Mouse (Mus musculus) lung, adult 18-20 months (tissue): ENCODE measurements around the gene Samd8.

ENCODE experiments used
- DNase-seq, 2 experiments: peaks; one replicate each; pipeline ENCODE4 v3.0.0; 2022; ENCODE audit warnings: mixed read lengths in 2 of 2

The Samd8 gene

DNA sequence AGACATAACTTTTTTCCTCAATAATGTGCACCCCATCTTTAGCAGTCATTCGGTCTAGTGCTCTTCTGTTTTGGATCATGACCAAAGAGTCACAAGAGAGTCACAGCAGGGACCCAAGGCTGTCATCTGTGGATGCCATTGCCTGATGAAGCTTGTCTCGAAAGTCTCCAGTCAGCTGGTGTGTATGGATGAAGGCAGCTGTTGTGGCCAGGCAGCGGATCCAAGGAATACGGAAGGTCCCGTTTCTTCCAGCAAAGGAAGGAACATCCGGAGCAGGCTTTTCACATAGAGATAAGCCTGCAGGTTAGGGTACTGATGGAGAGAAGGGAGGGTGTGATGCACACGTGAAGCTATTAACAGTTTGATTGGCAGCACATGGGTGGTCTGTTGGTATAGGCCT lies 51.3 kb downstream of the Samd8 start:
- no peak for DNase-seq

DNA sequence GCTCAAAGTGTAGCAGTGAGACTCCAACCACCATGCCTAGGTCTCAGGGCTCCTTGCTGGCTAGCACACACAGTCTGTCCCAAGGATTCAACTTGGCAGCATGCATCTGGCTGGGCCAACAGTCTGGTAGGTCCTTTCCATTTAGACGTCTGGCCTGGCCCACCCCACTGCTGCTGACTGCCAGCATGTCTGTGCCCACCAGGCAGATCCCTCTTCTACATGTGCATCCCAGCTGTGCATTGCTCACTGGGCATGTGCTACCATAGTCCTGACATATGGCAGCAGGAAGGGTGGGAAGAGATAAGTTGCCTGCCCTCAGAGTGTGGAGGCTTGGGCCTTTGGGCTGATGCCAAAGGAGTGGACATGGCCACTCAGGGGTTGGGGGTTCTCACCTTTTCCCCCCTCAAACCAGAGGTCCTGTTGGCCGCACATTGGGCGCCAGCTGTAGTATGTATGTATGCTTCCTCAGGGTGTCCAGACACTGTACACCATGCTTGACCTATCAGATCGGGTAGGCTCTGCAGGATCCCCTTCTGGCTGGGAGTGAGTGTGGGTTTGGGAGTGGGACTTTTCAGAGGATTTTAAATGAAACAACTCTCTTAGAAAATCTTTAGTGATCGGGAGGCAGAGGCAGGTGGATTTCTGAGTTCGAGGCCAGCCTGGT lies 52.3 kb downstream of the Samd8 start:
- no peak for DNase-seq

DNA sequence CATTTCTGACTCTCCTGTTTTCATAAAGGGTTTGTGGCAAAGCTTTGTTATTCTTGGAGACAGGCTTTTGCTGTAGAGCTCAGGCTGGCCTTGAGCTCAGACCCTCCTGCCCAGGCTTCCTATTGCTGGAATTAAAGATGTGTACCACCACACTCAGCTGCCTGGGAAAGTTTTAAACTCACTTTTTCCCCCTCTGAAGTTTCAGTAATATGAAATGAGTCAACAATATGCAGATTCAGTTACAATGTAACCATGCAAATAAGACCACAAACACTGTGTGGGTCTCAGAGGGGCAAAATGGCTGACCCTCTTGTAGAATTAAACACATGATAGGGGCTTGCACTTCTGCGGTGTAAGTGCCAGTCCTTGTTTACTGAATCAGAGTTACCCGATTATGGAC lies 55.9 kb downstream of the Samd8 start:
- DNase-seq, result no peak

DNA sequence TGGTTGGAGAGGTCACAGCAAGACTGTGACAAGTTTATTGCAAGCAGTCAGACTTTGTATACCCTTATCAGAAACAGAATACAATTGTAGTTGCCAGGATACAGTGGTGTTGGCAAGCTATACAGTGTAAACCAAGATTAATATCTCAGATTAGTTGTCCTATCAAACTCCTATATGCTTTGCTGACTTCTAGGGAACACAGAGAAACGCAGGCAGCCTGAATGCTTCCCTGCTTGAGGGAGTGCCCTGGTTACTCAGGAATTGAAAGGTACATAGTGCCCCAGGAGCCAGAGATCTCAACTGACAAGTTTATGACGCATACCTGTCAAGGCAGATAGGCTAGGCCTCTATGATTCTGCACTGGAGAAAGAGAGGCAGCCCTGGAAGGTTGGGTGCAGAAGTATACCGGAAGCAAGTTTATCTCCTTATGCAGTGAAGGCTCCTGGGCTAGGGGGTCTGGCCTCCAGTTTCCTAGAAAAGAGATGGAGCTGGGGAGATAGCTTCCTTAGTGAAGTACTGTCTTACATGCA lies 56.4 kb downstream of the Samd8 start:
- peak in 1 of 2 experiments; percentile 52 for DNase-seq

DNA sequence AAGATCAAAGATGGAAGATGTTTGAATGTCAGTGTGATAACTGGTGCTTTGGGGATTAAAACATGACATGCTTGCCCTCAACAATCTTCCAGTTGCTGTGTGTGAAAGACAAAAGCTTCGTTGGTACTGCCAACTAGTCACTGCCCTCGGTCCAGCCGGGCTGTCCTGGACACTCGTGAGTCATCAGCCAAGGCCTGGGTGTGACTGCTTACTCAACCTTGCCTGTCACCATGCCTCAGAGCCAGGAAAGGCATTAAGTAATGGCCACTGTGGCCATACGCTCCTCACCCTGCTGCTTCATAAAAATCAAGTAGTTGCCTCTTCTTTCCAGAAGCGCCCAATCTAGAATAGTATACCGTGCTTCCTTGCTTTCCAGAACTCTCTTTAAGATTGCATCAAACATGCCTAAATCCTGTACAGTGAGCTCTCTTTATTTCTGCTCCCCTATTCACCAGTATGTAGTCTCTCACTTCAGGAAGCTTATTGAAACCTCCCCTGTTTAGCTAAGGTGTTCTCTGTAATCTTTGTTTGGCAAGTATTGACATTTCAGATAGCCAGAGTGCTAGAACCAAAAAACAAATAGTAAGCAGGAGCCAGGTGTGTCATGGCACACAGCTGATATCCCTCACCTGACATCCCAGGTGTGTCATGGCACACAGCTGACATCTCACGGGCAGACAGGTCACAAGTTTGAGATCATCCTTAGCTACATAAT lies 58.0 kb downstream of the Samd8 start:
- peak; percentile 47 to 48 for DNase-seq

DNA sequence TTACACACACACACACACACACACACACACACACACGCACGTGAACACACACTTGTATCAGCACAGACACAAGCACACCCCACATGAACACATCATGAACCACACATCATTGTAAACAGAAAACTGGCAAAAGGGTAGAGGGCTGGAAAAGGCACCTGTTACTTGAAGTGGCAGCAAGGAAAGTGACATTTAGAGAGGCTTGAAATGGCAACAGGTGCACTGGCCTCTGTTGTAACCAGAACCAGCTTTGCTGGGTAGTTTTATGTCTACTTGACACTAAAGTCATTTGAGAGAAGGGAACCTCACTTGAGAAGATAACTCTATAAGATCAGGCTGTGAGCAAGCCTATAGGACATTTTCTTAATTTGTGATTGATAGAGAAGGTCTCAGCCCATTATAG lies 59.1 kb downstream of the Samd8 start:
- no peak for DNase-seq

DNA sequence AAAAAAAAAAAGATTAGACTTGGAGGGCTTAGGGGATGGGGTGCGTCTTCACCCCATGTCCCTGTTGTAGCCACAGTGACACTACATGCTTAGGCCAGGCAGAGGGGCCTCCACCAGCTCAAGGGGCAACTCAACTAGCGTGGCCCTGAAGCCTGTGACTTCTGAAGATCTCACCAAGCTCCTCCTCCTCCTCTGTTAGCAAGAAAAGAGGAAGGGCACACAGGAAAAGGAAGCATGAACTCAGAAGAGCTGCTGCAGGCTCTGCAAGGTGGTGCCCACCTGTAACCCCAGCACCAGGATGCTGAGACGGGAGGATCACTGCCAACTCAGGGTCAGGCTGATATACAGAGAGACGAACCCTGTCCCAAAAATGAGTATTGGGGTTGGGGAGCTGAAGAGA lies 61.0 kb downstream of the Samd8 start:
- DNase-seq, result no peak

DNA sequence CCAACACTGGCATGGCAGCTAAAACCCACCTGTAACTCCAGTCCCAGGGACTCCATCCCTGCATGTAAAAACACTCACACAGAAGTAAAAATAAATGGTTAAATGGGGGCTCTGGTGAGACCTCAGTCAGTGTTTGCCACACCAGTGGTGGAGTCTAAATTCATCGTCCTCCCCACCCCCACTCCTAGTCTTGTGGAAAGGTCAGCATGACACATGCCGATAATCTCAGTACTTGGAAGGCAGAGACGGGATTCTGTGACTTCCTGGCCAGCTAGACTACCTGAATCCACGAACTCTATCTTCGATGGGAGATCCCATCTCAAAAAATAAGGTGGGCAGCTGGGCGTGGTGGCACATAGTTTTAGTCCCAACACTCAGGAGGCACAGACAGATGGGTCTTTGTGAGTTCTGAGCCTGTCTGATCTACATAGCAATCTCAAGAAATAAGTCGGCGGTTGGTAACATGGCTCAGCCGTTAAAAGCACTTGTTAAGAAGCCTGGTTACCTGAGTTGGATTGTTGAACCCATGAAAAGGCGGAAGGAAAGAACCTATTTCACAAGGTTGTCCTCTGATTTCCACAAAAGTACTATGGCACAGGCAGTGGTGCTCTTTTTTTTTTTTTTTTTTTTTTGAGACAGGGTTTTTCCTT lies 61.5 kb downstream of the Samd8 start:
- no peak for DNase-seq

DNA sequence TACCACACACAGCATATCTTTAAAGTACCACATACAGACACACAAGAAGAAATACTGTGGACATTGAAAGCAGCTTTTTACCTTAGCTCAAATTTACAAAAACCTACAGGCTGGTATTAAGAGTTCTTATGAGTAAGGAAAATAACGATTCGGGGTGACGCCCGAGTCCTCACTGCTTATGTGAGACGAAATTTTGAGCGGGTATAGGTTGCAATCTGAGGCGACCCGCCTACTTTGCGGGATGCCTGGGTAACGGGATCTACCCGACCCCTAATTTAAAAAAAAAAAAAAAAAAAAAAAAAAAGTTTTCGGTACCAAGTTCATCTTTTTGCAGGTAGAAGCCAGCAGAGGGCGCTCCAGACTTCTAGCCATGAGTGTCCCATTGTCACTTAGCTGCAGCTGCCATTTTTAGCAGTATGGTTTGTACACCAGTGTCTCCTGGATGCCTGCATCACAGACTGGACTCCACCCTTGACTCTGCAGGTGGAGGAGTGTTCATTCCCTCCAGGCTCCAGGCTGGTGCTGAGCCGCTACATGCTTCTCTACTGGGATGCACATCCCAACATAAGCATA lies 62.3 kb downstream of the Samd8 start:
- DNase-seq, result peak; percentile 74 to 82

DNA sequence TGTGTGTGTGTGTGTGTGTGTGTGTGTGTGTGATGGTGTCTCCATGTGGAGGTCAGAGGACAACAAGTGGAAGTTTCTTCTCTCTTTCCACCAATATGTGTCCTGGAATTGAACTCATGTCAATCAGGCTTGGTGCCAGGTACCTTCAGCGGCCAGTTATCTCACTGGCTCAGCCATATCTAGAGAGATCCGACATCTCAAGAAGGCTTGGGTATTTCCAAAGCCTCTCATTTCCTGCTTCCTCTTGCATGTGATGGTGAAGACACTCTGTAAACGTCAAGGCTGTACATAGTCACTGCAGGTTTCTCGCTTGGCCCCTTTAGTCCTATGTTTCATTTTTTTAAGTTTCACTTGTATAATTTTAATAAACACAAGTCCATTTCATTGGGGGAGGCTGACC lies 62.9 kb downstream of the Samd8 start:
- no peak for DNase-seq

DNA sequence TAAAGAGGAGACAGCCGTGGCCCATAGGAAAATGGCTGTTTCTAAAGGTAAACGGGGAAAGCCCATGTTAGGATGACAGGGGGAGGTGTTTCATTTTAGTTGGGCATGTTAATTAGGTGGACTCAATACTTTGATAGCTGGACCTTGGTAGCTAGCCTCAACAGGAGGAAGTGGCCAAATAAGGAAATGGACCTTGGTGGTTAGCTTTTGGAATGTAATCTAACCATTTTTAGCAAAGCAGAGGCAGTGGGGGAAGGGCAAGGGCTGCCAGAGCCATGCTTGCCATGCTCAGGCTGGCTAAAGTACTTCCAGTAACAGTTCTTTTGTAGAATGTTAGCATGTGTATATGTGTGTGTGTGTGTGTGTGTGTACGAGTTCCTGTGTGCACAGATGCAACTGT lies 63.5 kb downstream of the Samd8 start:
- DNase-seq, result peak in 1 of 2 experiments; percentile 41

DNA sequence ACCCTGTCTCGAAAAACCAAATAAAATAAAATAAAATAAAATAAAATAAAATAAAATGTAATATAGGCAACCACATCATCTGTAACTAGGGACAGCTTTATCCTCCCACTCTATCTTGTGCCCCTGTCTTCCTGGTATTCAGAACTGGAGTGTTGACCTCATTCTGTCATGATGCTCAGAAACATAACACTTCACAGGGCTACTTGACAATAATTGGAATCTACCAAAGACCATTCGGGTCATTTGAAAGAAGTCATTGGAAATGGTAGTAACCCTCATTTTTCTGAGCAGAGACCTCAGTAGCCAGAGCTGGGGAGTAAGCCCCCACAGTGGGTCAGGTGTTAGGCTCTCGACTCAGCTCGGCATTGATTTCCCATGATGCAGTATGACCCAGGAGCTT lies 64.3 kb downstream of the Samd8 start:
- DNase-seq, result no peak

DNA sequence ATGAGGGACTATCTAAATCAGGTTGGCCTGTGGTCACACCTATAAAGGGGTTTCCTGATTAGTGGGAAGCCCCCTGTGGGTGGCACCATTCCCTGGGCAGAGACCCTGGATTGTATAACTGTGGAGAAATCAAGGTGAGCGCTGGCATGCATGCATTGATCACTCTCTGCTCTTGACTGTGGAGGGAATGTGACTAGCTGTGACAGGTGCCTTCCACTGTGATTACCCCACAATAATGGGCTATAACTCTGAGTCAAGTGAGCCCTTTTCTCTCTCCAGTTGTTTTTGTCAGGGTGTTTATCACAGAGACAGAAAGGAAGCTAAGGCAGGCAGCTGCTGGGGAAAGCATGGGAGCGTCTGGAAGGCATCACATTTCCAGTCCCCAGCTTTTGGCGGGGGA lies 65.9 kb downstream of the Samd8 start:
- no peak for DNase-seq

DNA sequence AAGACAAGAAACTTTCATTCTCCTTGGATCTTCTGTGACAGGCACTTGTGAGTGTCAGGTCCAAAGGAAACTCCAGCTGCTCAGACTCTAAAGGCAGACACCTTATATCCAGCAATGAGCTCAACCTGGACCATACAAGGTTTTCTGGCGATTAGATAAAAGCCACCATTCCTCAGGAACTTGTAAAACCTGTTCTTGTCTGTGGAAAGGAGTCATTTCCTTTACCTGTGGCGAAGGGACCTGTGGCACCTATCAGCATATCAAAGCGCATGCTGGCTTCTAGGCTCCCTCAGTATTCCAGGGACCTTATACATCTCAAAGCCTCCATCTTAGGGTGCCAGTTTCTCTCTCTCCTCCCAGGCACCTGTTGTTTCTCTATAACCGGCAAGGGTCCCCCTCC lies 67.1 kb downstream of the Samd8 start:
- DNase-seq, result no peak

DNA sequence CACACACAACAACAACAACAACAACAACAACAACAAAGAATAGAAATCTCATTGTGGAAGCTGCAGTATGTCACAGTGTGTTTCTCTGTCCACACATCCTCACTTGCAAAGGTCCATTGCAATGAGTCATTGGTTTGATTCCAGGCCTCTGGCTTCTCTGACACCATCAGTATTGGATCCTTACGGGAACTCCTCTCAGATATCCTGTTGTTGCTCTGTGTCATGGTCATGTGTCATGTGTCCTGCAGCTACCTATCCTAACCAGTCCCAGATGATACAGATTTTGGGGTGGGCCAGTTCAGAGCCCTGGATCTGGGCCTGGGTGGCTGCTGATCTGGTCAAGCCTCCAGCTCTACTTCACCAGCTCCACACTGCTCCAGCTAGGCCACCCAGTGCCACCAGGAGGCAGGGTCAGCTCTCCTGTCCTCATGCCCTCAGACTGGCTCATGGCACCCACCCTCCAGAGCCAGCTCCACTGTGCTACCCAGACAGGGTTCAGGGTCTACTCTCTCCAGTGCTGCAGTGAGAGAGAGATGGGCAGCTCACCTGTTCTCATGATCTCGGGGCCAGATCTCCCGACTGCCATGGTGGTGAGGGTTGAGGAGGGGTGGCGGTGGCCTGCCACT lies 70.7 kb downstream of the Samd8 start:
- DNase-seq, result no peak

DNA sequence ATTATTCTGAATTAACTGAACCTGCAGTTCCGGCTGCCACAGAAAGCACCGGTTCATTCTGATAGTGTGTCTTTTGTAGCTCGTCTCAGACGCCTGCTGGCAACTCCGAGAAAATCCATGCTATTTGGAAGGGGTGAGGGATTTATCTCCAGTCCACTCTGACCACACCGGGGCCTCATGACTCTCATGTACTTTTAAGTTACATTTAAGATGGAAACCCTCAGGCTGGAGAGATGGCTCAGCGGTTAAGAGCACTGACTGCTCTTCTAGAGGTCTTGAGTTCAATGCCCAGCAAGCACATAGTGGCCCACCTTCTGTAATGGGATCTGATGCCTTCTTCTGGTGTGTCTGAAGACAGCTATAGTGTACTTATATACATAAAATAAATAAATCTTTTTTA lies 72.0 kb downstream of the Samd8 start:
- no peak for DNase-seq

DNA sequence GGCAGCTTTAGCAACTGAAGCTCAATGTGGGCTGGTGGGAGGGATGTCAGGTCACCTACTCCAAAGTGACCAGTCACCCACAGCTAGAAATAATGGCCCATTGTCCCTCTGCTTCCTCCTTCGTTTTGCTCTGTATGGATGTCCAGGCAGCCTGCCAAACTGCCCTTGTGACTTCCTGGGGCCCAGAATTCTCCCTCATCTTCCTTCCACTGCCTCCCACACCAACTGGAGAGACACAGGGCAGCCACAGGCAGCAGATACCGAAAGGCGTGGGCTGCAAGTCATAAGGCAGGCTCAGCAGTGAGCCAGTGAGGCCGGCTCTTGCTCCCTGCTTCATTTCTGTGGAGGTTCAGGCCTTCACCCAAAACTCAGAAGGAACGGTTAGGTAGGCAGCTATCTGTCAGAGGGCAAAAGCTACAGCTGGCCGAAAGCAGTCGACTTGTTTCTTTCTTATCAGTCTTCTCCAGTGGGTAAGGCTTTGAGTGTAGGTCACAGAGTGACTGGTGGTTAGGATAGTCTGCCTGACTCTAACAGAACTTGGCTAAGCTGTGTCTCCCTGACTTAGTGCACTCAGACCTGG lies 72.6 kb downstream of the Samd8 start:
- DNase-seq, result peak; percentile 88

DNA sequence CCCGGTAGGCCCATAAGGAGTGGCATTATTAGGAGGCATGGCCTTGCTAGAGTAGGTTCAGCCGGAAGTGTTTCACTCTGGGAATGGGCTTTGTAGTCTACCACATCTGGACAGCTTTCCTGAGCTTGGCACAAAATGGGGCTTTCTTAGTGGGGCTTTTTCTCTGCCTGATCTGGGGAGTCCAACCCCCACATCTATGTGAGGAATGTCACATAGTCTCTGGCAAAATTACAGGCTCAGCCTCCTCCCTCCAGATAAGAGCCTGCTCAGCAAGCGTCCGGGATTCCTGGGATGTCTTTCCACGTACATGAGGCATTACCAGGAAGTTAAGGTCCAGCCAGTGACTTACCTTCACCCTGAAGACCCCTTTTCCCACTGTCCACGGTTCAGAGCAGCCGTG lies 73.6 kb downstream of the Samd8 start:
- peak; percentile 37 to 49 for DNase-seq

DNA sequence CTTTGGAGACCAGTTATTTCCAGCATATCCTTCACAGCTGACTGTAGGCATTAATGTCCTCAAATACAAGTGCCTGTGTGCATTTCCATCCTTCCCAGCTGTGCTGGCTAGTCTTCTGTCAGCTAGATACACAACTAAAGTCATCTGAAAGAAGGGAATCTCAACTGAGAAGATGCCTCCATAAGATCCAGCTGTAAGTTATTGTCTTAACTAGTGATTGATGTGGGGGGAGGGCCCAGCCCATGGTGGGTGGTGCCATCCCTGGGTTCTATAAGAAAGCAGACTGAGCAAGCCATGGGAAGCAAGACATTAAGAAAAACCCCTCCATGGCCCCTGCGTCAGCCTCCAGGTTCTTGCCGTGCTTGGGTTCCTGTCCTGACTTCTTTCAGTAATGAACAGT lies 74.6 kb downstream of the Samd8 start, which contains the start of gene Vdac2:
TSS of gene Vdac2 (plus strand) at position 301 of the 400 bp plus-strand sequence.
- no peak for DNase-seq

DNA sequence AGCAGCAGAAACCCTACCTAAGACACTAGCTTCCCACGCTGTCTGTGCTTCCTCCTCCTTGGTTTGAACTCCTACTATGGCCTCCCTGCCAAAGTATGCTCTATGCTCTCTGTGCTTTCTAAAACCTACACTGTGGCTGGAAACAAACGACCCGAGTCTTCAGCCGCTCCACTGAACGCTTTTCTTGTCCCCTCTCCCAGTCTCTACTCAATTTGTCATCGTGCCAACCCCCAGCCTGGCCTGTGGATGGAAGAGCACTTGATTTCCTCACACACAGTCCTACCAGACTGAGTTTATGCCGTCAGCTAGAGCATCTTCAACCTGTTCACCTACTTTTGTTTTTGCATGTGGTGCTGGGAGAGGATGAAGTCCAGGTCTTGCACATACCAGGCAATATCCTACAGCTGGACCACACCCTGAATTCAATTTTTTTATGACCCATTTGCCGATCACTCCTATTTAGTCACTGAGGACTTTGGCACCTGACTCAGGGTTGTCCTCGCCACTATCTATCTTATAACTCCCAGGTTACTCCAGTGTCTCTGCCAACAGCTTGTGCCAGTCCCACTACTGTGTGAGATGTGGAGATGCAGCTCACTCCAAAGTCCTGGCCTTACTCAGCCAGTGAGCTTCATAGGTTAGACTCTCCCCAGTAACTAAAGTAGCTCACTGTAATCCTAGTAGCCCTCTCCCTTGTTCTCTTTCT lies 75.6 kb downstream of the Samd8 start:
- no peak for DNase-seq

DNA sequence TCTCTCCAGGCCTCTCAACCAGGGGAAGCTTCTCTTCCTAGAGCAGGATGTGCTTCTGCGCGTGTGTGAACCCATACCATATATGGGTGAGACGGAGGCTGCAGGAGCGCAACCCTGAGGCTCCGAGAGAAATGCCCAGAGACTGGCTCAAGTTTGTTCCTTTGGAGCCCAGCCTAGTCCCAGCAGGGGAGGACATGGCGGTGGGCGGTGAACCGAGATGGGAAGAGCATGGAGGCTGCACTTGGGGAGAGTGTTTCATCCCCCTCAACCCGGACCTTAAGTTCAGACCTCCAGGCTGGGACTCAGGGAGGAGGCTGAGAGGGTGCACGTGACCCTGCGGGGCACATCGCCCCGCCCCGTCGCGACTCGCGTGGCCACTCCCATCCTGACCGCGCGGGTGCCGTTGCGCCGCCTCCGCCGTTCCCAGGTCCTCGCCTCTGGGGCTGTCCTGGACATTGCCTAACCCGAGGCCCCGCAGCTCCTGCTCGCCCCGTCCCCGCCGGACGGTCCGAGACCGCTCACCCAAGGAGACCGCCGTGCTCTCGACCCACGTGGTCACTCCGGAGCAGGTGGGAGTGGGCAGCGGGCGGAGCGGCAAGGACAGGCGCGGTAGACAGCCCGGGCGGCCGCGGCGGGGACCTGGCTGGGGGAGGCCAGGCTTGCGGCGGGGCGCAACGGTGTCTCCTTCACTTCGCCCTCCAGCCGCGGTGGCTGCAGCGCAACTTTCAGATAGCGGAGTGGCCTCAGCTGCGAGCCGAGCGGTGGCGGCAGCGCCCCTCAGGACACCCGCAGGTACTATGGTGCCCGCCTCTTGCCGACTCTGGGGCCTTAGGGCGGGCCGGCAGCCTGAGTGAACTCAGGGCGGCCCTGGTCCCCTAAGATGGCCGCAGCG lies 80.8 kb downstream of the Samd8 start:
- DNase-seq, result peak; percentile 96
